Mouse (Mus musculus) liver, adult (tissue): ENCODE data around the gene Dsp.
A peak's percentile ranks its signal among the peaks of the same experiment; 100 is the strongest.

Experiments used
- GATA4 ChIP-seq: IDR thresholded peaks from 2 replicates; pipeline ENCODE4 v1.6.1; 2014; ENCODE audit warnings: mild to moderate bottlenecking, low read length; ENCODE audit not compliant: insufficient replicate concordance

The Dsp gene

DNA sequence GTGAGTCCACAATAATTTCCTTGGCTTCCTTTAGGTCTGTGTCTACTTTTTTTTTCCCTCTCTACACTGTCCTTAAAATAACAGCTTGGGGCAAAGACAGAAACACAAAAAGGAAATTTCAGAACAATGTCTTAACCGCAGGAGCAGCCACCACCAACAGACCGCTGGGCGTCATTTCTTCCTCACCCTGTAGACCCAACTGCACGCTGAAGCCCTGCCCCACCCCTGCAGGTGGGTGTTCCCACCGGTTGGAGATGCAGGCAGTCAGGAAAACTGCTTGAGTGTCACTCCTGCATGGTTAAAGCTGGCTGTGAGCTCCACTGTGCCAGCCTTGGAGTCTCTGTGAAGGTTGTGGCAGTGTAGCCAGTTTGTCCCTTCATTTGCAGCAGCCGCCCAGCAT lies 6.5 kb downstream of the Dsp start:
- TF ChIP-seq GATA4: no peak

DNA sequence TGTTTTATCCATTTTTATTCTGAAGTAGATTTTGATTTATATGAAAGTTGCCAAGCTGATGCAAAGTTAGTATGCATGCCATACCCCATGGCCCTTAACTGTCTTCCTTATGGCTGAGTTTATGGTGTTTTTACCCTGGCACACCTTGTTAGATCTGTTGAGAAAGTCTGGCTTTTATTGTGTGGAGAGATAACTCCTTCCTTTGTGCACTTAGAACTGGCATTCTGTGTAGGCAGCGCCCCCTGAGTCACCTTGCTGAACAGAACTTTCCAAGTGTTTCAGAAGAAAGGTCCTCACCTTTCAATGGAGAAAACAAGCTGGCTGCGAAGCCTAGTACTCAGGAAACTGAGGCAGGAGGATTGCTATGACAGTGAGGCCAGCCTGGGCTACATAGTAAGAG lies 10.9 kb downstream of the Dsp start:
- TF ChIP-seq GATA4: no peak

DNA sequence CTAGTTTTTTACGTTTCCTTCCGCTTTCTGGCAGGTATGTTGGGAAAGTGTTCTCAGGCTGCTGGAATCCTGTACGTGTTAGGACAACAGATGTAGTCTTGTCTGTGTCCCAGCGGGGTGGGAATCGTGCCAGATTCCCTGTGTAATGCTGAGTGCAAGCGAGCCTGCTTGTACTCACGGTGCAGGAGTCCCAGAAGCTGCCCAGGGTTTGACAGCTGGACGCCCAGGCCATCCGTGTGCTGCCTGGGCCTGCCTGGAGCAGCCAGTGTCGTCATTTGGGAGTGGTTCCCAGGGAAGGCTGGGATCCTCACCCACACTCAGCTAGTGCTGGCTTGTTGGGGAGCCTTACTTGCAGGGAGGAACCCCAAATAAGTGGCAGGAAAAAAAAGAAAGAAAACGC lies 11.6 kb downstream of the Dsp start:
- TF ChIP-seq GATA4: no peak

DNA sequence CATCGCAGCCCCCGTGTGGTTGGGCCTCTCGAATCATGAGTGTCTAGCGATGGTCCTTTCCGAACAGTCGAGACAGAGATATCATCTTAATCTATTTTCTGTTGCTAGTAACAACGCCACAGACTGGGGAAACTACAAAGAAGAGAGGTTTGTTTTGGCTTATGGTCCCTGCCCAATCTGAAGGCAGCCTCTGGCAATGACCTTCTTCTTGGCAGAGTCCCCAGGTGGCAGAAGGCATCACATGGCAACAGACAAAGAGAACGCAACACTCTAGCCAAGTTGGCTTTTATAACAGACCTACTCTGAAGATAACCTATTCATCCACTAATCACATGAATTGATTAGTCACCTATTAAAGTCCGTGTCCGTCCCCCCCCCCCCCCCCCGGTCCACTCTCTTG lies 13.8 kb downstream of the Dsp start:
- TF ChIP-seq GATA4: no peak

DNA sequence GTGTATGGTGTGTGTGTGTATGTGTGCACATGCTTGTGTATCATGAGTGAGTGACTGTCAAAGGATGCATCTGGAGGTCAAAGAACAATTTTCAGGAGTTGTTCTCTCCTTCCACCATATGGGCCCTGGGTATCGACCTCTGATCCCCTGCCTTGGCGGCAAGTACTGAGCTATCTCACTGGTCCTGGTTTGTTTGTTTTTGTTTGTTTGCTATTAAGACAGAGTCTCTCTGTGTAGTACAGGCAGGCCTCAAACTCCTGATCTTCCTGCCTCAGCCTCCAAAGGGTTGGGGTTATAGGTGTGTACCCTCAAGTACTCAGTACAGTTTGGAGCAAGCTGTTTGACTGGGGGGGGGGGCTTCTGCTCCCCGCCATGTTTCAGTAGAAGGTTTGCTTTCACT lies 16.0 kb downstream of the Dsp start:
- no peak for TF ChIP-seq GATA4

DNA sequence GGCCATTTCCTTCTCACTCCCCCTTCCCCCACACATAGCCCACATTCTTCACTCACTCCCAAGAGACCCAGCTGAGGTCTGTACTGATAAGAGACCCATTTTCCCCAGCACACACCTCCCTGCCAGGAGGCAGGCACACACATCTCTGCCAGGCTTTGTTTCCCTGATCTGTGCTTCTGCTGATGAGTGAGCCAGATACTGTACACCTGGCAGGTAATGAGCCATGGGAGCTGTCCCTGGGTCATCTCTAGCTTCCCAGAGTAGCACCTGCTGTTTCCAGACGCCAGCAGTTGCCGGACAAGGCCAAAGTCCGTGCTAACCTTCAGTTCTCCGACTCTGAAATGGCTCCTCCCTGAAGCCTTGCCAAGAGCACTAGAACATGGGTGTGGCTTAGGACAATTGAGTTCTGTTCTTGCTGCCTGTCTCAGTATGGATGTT lies 19.6 kb downstream of the Dsp start:
- no peak for TF ChIP-seq GATA4

DNA sequence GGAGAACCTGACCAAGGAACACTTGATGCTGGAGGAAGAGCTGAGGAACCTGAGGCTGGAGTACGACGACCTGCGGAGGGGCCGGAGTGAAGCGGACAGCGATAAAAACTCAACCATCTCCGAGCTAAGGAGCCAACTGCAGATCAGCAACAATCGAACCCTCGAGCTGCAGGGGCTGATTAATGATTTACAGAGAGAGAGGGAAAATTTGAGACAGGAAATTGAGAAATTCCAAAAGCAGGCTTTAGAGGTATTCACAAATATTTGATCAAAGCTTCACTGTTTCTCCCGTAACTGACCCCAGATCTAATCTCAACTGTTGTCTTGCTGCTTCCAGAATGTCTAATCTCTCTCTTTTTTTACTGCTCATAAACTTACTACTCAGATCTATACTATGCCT lies 42.3 kb downstream of the Dsp start:
- TF ChIP-seq GATA4: no peak

DNA sequence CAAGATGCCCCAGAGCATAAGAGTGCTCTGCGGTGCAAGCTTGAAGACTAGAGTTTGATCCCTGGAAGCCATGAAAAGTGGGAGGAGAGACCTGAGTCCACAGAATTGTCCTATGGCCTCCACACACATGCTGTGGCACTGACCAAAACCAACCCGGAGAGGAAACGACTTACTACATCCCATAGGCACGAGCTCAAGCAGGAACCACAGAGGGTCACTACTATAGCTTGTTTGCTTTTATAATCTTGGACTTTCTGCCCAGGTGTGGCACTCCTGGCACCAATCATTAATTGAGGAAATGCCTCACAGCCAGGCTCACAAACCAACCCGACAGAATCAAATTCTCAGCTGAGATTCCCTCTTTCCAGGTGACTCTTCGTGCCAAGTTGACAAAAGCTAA lies 50.3 kb downstream of the Dsp start:
- no peak for TF ChIP-seq GATA4

DNA sequence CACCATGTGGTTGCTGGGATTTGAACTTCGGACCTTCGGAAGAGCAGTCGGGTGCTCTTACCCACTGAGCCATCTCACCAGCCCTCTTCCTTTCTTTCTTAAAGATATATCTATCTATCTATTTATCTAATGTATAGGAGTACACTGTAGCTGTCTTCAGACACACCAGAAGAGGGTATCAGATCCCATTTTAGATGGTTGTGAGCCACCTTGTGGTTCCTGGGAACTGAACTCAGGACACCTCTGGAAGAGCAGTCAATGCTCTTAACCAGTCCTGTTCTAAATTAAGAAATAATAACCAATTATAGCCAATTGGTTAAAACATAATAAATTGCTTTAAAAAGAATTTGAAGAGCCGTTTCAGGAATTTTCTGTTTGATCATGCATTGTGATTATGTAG lies 53.1 kb downstream of the Dsp start:
- no peak for TF ChIP-seq GATA4

DNA sequence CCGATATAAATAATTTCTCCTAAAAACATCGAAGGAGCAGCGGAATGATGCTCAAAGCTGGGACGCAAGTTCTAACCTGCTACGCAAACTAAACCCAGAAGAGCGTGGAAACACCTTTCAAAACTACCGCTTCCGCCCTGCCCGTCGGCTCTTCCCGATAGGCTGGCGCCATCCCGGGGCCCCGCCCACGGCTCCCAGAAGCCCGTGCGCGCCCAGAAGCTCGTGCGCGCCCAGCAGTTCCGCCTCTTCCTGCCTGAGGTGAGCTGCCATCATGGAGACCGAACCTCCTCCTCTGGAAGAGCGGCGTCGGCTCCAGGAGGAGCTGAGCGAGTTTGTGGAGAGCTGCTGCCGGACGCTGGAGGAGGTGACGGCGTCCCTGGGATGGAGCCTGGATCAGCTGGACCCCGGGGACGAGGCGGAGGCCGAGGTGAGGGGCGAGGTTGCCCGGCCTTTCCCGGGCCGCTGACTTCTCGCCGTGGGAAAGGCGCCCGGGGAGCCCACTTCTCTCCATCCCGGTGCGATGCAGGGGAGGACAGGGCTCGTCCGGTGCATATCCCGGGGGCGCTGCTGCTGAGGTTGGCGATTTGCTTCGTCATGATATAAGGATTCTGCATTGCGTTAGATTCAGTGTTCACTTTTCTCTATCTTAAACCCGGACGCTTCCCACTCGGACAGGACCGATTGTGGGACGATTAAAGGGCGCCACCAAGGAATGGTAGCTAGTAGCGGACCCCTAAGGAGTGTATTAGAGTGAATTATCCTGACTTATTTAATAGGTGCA lies 53.8 kb downstream of the Dsp start, which contains the start of gene Snrnp48:
Gene Snrnp48, plus strand, starts transcription at position 237 of the 781 bp plus-strand sequence.
- TF ChIP-seq GATA4: peak; percentile 35; the same call in 1 of the 2 replicates

DNA sequence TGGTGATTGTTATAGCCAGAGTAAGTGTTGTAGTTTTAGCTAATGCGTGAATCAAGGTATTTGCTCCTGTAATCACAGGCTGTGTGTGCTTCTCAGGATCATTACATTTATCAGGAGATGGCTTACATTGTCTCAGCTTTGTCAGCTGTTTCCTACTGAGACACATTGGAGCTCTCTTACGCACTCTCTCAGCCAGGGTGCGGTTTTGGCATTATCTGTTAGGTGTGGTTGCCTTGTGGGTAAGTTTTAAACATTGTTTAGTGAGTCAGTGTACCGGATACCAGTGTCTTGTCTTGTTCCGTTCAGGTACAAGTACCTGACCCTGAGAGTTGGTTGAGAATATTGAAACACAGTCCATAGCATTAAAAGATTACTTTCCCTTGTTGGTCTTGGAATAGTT lies 60.0 kb downstream of the Dsp start:
- no peak for TF ChIP-seq GATA4

DNA sequence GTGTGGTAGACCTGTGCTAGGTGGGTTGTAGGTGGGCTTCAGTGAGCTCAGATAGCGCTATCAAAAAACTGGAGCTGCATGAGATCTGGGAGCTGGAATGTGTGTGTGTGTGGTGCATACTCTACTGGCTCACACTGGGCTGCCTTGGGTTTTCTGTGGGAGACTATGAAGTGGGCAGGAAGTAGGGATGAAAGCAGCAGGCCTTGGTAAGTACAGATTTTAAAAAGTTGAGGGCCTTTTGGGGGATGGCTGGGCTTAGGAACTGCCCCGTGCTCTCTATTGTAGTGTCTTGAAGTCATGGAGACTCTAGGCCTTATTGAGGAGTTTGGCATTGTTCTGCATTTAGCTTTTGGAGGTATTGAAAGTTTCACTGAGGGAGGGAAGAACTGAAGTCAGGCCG lies 67.6 kb downstream of the Dsp start:
- no peak for TF ChIP-seq GATA4

DNA sequence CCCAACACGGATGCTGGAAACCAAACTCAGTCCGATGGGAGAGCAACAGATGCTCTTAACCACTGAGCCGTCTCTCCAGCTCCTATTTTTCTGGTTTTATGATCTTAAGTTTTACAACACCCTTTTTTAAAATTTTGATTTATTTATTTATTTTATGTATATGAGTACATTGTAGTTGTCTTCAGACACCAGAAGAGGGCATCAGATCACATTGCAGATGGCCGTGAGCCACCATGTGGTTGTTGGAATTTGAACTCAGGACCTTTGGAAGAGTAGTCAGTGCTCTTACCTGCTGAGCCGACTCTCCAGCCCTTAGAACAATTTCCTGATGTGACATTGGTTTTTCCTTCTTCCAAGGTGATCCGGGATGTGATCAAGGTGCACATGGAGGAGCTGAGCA lies 69.2 kb downstream of the Dsp start:
- TF ChIP-seq GATA4: no peak

DNA sequence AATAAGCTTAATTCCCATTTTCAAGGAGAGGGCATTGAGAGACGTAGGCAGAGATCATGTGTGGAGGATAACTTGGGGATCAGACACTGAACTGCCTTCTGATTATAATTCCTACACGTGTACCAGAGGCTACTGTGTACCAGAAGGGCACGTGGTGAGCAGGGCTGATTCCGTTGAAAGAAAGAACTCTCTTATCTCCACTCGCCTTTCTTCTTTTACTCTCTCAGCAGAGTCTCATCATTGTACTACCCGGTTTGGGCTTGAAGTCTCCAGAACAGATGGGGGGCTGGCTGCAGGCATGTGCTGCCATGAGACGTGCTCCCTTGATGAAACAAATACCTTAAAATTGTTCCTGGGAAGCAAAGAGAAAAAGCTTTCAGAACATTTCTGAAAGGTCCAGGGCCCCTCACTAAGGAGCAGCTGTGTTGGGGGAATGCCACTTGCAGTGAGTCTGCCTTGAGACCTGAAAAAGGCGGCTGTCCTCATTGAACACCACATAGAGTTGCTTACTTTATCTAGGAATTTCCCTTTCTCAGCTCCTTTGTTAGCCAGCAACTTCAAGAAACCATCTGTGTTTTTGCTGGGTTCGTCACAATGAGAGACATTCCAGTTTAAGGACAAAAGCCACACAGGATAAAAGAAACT lies 79.2 kb downstream of the Dsp start:
- TF ChIP-seq GATA4: no peak

DNA sequence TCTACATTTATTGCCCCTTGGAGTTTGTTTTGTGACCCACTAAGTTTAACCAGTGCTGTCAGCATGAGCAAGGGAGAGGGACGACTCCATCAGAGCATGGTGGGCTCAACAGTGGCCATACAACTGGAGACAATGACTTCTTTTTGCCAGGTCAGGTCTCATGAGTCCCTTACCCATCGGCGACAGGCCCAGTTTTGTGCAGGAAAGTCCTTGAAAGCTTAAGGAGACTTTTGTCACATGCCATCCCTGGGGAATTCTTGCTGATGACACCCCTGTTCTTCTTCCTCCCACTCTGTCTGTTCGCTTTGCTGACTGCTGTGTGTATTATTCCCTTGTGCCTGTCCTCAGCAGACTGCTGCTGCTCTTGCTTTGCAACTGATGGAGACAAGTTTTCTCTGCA lies 81.3 kb downstream of the Dsp start:
- TF ChIP-seq GATA4: no peak

DNA sequence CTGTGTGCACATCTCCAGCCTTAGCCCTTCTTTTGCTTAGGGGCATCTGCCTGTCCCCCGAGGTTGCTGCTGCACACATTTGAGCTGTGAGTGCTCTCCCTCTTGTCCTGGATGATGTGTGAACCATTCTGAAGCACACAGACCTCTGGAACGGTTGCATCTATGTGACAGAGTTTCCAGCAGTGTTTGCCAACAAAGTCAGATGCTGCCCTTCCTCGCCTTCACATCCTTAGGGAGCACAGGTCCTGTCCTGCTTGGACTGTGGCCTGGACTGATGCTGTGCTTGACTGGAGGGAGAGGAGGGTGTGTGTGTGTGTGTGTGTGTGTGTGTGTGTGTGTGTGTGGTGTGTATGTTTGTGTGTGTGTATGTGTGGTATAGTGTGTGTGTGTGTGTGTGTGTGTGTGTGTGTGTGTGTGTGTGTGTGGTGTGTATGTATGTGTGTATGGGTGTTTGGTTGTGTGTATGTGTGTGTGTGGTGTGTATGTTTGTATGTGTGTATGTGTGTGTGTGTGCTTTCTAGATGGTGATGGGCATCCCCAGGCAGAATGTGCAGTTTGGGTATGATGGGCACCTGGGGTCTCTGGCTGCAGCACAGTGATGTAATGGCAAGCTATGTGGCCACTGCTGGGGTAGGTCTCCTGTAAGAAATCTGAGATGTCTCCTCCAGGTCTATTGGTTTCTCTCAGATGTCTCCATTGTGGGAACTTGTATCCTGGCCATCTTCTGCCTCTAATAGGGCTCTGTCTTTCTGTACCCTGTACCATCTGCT lies 81.9 kb downstream of the Dsp start:
- no peak for TF ChIP-seq GATA4
